Mouse (Mus musculus) thymus, adult 2 months (tissue): ENCODE results near the gene Tmem200a.

Experiments used
- CTCF ChIP-seq: fragments of 200-500 bp; IDR thresholded peaks from 2 replicates; pipeline ENCODE4 v1.5.1; 2012; ENCODE audit warnings: mild to moderate bottlenecking, control low read depth, low read length, moderate library complexity, borderline replicate concordance; ENCODE audit not compliant: control insufficient read depth, poor library complexity, insufficient read depth; ENCODE audit errors: extremely low read depth
- POLR2A ChIP-seq: fragments of 200-500 bp; IDR thresholded peaks from 2 replicates; pipeline ENCODE4 v1.6.1; 2012; ENCODE audit warnings: mild to moderate bottlenecking, low read length, control low read depth, moderate library complexity; ENCODE audit not compliant: control insufficient read depth, poor library complexity, insufficient read depth; ENCODE audit errors: extremely low read depth

DNA sequence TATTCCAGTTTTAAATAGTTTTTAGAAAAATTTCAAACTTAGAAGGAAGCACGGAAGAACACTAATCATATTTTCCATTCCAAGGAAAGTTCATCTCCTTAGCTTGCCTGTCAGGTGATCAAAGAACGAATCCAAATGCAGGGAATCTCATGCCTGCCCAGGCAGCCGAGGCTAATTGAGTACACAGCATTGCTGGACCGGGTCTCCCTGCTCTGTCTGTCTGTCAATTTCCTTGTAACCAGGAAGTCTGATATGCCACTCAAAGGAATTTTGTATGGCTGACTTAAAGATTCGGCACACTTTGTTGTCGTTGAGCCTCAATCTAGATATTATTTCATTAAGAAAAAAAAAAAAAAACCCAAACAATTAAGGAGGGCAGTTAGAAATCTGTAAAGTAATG is 168.6 kb downstream of the Tmem200a start:
- no peak for TF ChIP-seq CTCF
- TF ChIP-seq POLR2A, result no peak
